Mouse (Mus musculus): Measurements from ENCODE around the gene Col24a1. TPM values are rescaled to one million over a fixed set of nuclear protein-coding genes. Genes with fewer than 3 reads are reported as not detected.

The Col24a1 gene
- 1 to 10 TPM; 1.1 to 1.9 TPM for total RNA-seq (2021)
- long read RNA-seq, experiment 1, result 0 reads
- long read RNA-seq, experiment 2, partial matches to known transcripts, result 1 of 1 reads
- long read RNA-seq, experiment 2, other reads (novel, unspliced or antisense), result 0 of 1 reads

DNA sequence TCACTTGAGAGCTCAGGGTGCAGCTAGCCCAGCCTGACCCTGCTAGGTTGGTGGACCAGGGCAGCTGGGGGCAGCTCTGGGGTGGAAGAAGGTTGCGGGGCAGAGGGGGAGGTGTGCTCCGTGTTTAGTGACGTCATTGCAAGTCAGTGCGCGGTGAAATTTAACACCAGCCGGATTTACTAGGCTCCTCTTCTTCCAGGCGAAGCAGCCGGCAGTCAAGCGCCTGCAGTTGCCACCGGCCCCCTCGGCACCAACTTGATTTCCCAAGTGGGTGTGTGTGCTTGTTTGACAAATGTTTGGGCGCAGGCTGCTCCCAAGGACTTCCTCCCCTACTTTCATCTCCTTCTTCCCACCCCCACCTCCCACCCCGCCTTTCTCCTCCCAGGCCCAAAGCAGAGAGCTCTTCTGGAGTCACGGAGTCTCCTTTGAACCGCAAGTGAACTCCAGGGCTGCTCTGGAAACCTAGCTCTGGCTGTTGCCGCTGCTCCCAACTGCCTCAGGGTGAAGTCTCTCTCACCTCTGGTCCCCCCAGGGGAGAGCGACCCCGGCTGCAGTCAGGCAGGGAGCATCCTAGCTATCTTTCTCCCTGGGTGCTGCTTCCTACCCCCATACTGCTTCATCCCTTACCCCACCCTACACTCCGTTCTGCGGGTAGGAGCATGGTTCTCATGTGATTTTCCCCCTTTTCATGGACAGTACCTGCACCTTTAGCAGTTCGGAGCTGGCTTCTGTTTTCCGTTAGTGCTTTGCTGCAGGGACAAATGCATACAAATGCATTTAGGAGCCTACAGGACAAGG is at the start of gene Col24a1:
Gene Col24a1, plus strand, starts transcription at position 136 of the 798 bp plus-strand sequence.
- no peak for DNase-seq (ENCODE audit: low spot score in 2 of 2)

DNA sequence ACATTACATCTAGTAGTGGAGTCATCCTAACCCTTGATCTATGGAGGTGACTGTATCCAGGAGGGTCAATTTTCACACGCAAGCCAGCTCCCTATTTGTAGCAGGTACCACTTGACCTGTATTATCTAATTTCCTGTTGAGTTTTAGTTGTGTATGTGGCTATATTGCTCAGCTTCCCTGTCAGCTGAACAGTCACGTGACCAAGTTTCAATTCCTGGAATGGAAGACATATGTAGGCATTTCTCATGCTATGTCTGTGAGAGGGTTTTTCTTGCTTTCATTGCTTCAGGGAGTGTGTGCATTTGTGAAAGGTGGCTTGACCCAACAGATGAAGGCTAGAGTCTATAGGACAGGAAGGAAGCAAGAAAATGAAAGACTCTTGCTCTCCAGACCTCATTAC is 44.2 kb upstream of the Col24a1 start:
- DNase-seq (ENCODE audit: low spot score in 2 of 2), result no peak

DNA sequence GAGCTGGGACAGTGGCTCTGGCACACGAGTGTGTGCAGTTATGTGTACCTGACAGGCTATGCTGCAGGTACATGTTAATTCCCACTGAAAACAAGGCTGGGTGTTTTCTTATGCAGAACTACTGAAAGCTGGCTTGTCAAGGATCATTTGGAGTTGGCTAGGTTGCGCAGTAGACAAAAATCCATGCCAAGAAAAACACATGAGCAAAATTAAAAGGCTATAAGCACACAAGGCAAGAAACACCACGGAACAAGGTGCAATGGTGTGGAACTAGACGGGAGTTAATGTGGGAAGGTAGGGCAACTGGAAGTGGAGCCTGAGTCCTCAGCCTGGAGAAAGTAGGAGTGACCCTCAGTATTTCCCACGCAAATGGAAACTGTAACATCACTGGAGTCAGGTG is 39.2 kb upstream of the Col24a1 start:
- DNase-seq (ENCODE audit: low spot score in 2 of 2), result no peak

DNA sequence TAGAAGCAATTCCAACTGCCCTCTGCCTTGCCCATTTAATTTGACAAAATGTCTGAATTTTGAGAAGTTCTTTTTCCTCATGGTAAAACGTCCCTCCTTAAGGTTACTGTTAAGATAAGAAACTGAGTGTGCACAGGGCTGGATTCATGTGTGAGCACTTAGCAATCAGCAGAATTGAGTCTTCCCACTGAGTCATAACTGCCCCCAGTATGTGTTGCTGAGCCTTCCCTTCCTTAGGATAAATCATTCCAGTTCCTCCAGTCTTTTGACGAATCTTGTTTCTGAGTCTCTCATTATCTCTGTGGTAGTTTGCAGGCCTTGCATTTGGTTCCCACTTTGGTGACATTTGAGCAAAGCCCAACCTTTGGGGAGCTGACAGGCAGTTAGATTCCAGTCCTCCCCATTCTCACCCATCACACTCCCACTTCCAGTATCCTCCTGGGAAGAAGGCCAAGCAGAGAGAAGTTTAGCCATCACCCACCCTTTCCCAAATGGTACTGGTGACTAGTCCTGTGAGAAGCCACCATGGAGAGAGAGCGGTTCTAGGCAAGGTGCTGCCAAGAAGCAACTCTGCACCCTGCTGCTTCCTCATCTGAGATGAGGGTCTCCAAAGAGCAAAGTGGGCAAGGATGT is 37.4 kb upstream of the Col24a1 start:
- no peak for DNase-seq (ENCODE audit: low spot score in 2 of 2)

DNA sequence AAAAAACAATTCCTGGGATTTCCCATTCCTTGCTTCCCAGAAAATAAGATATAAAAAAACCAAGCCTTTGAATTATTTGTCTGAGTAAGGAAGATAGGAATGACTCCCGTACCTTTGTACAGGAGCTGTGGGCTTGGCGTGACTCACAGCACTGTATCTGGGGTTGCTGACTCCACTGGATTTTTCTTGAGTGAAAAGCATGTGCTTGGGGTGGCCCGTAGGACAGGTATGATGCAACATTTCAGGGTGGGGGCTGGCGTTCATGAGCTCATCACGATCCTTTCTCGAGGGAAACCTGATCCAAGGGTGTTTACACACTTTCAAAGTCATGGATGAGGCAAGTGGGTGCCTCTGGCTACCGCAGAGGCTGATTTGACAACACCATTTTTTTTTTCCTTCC is 35.6 kb upstream of the Col24a1 start:
- no peak for DNase-seq (ENCODE audit: low spot score in 2 of 2)

- no peak for DNase-seq (ENCODE audit: low spot score in 2 of 2)
Measured at GRCm38 (mm10) chr3:145259678-145260077, 32.6 kb upstream of the Col24a1 start.

GRCm38 (mm10) chr3:145263131-145263530 is 29.1 kb upstream of the Col24a1 start:
- no peak for DNase-seq (ENCODE audit: low spot score in 2 of 2)

- DNase-seq (ENCODE audit: low spot score in 2 of 2), result no peak
Measured at GRCm38 (mm10) chr3:145268066-145268465, 24.2 kb upstream of the Col24a1 start.

DNA sequence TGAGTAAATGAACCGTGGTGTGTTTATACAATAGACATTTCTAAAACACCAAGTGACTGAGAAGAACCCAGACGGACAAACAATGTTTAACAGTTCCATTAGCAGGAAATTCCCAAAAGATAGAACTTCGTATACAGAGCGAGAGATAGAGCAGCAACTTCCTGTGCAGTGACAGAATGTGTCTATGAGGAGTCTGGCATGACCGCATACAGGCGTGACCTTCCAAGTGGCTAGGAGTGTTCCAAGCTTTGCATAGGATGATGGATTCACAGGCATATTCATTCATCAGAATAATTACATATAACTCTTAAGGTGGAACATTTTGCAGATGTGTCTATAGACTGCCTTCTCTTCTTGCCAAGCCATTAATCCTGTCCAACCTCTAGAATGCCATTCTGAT is 18.1 kb upstream of the Col24a1 start:
- DNase-seq (ENCODE audit: low spot score in 2 of 2), result no peak

- no peak for DNase-seq (ENCODE audit: low spot score in 2 of 2)
Measured at GRCm38 (mm10) chr3:145293207-145293606, 935 bp downstream of the Col24a1 start.

DNA sequence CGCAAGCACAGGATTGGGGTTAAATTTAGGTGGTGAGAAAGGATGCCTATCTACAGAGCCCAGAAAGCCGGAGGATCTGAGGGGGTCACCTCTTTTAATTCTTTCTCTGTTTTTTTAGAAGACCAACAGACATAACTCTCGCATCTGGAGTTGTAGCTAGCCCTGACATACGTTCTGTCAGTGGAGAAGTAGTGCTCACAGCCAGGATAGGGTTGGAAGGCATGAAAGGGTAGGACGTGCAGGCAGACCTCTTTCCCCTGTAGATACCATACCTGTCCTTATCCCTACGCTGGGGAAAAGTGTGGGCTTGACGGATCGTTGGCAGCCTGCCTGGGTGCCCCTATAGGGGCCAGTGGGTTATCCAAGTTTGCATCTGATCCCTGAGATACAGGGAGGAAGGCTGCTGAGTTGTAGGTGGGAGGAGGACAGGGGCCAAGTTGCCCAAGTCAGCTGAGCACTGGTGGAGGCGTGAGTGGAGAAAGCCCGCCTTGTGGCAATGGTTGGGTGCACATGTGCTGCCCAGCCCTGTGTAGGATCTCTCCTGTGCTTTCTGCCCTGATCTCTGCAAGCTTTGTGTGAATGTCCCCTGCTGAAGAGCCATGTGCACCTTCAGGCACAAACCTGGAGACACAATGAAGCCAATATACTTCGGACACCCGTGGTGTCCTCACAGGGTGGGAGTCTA is 1.5 kb downstream of the Col24a1 start:
- DNase-seq (ENCODE audit: low spot score in 2 of 2), result no peak

DNA sequence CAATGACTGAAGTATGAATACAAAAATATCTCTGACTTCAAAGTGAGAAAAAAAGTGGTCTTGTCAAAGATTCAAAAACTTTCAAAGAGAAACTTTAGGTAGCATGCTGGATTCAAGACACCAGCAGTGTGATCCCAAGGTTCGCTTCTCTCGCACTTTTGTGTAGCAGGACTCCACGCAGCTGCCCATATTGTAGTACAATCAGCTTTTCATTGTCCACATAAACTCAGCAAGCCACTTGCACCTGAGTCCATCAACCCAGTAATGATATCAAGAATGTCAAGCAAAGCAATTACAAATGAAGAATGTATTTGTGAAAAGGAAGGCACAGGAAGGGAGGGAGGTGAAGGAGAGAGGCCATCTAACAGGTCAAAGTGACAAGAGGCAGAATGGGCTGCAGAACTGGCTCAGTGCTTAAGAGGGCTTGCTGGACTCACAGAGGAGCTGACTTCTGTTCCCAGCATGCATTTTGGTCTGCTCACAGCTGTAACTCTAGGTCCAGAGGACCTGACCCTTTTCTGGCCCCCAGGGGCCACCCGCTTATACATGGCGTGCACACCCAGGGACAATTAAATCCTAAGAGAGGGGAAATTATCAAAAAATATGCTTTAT is 7.8 kb downstream of the Col24a1 start:
- DNase-seq (ENCODE audit: low spot score in 2 of 2), result no peak

- DNase-seq (ENCODE audit: low spot score in 2 of 2), result no peak
Measured at GRCm38 (mm10) chr3:145305311-145305710, 13.0 kb downstream of the Col24a1 start.

GRCm38 (mm10) chr3:145307209-145307608 is 14.9 kb downstream of the Col24a1 start:
- DNase-seq (ENCODE audit: low spot score in 2 of 2), result no peak

- no peak for DNase-seq (ENCODE audit: low spot score in 2 of 2)
Measured at GRCm38 (mm10) chr3:145320587-145321274, 28.5 kb downstream of the Col24a1 start.

- no peak for DNase-seq (ENCODE audit: low spot score in 2 of 2)
Measured at GRCm38 (mm10) chr3:145325402-145325801, 33.1 kb downstream of the Col24a1 start.

DNA sequence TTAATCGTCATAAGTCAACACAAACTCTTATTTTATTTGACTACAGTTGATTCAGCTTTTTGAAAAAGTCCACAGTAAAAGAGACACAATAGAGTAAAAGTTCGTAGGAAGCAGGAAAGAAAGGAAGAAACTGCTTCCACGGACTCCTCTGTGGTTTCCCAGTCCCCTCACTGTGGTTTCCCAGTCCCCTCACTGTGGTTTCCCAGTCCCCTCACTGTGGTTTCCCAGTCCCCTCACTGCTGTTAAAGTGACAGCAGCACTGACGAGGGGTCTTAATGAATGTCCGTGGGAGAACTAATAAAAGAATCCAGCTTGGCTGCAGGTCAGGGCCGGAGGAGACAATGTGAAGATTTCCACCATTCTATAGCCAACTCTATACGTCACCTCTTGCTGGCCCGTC is 39.4 kb downstream of the Col24a1 start:
- no peak for DNase-seq (ENCODE audit: low spot score in 2 of 2)

- no peak for DNase-seq (ENCODE audit: low spot score in 2 of 2)
Measured at GRCm38 (mm10) chr3:145334046-145334445, 41.8 kb downstream of the Col24a1 start.

DNA sequence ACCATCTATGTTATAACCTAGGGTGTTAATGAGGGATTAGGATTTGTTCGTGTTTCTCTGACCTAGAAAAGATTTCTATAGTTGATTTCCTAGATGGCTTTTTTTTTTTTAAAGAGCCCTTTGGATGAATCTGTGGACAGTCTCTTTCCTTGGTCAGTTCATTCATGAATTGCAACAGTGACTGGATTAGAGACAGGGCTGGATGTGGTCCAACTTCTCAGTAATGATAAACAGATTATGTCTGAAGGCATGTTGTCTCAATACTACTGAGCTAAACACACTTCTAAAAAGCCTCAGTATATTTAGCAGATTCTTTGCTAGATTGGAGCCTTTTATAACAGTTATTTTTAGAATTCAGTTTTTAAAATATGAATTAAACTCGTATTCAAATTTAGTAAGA is 44.9 kb downstream of the Col24a1 start:
- DNase-seq (ENCODE audit: low spot score in 2 of 2), result no peak

- no peak for DNase-seq (ENCODE audit: low spot score in 2 of 2)
Measured at GRCm38 (mm10) chr3:145339851-145340499, 47.7 kb downstream of the Col24a1 start.
